Mouse (Mus musculus): Measurements from ENCODE around the gene Fastkd5. TPM values are rescaled to one million over a fixed set of nuclear protein-coding genes. Genes with fewer than 3 reads are reported as not detected.
"Not testable (repeated sequence)": the region's sequence is repeated elsewhere in the genome, so short reads cannot be mapped to it uniquely, and the experiment has no call there.

Gene Fastkd5
- polyA plus RNA-seq, 1 experiment from 2014 or later = 13.1 TPM

- H3K36me3 ChIP-seq = peaks cover 53% of the 10 kb centered on the region
- WGBS = 81% methylated on average over 6 of the region's 6 CpGs
- not testable (repeated sequence) for ATAC-seq (ENCODE audit: low read depth); H3K4me2 ChIP-seq; H3K9ac ChIP-seq; H3K9me3 ChIP-seq; H3K4me3 ChIP-seq; H3K27me3 ChIP-seq; H3K4me1 ChIP-seq (replicated peaks); H3K27ac ChIP-seq (replicated peaks)
These were observed 19.2 kb upstream of the Fastkd5 start for GRCm38 (mm10) chr2:130649028-130649427.

GRCm38 (mm10) chr2:130645198-130645597 lies 15.4 kb upstream of the Fastkd5 start:
- no peak overlapping the region for H3K4me2 ChIP-seq
- H3K9ac ChIP-seq = no peak overlapping the region
- H3K27ac ChIP-seq (replicated peaks) = no peak overlapping the region
- no peak for ATAC-seq (ENCODE audit: low read depth)
- H3K4me3 ChIP-seq = no peak overlapping the region
- peaks cover 19% of the 10 kb centered on the region for H3K4me1 ChIP-seq (replicated peaks)
- H3K36me3 ChIP-seq = peaks cover 16% of the 10 kb centered on the region
- 82% methylated on average over 4 of the region's 4 CpGs for whole genome bisulfite sequencing
- peaks cover 10% of the 10 kb centered on the region for H3K27me3 ChIP-seq
- no peaks in the 10 kb centered on the region for H3K9me3 ChIP-seq

GRCm38 (mm10) chr2:130642684-130643369 lies 13.0 kb upstream of the Fastkd5 start, which contains the start of gene Lzts3:
Lzts3 (minus strand) TSS chr2:130642803.
- peak within 1 kb of the TSS; percentile 90 for H3K4me2 ChIP-seq
- WGBS = 6% methylated on average over 27 of the region's 40 CpGs
- H3K9ac ChIP-seq = peak within 1 kb of the TSS; percentile 88
- H3K27ac ChIP-seq (replicated peaks) = peak within 1 kb of the TSS; percentile 84
- peaks cover 19% of the 10 kb centered on the region for H3K4me1 ChIP-seq (replicated peaks)
- peak within 1 kb of the TSS; percentile 77 for H3K4me3 ChIP-seq
- peaks cover 6% of the 10 kb centered on the region; the same call in 1 of the 2 replicates for H3K36me3 ChIP-seq
- peaks cover 28% of the 10 kb centered on the region for H3K27me3 ChIP-seq
- no peaks in the 10 kb centered on the region for H3K9me3 ChIP-seq
- ATAC-seq (ENCODE audit: low read depth) = peak; percentile 95

- Histone ChIP-seq H3K9me3 (no peaks in the 10 kb centered on the region), H3K4me3 (peak overlapping the region; percentile 77), H3K9ac (peak overlapping the region; percentile 88), H3K27ac (replicated peaks) (peak overlapping the region; percentile 84), H3K4me1 (replicated peaks) (peaks cover 19% of the 10 kb centered on the region), H3K27me3 (peaks cover 34% of the 10 kb centered on the region), H3K4me2 (peak overlapping the region; percentile 90), H3K36me3 (peaks cover 6% of the 10 kb centered on the region; the same call in 1 of the 2 replicates)
- 0% methylated on average over 19 of the region's 27 CpGs for WGBS
- ATAC-seq (ENCODE audit: low read depth) = peak; percentile 86
These were observed 12.4 kb upstream of the Fastkd5 start for GRCm38 (mm10) chr2:130642197-130642660.

- ATAC-seq (ENCODE audit: low read depth) = no peak
- WGBS = 62% methylated on average over 6 of the region's 6 CpGs
- Histone ChIP-seq H3K27me3 (peaks cover 42% of the 10 kb centered on the region), H3K9me3 (no peaks in the 10 kb centered on the region), H3K4me2 (peak overlapping the region; percentile 90), H3K9ac (peak overlapping the region; percentile 88), H3K36me3 (0 out of 2 replicates have a peak, but pooled peaks cover 4% of the 10 kb centered on the region), H3K4me1 (replicated peaks) (peaks cover 19% of the 10 kb centered on the region), H3K4me3 (peak overlapping the region; percentile 77), H3K27ac (replicated peaks) (no peak overlapping the region)
These were observed 11.7 kb upstream of the Fastkd5 start for GRCm38 (mm10) chr2:130641351-130642025.

GRCm38 (mm10) chr2:130639276-130639675 lies 9.4 kb upstream of the Fastkd5 start:
- no peak for ATAC-seq (ENCODE audit: low read depth)
- Histone ChIP-seq H3K4me1 (replicated peaks) (peaks cover 38% of the 10 kb centered on the region), H3K9me3 (no peaks in the 10 kb centered on the region), H3K4me3 (no peak overlapping the region), H3K27me3 (peaks cover 64% of the 10 kb centered on the region), H3K4me2 (no peak overlapping the region), H3K9ac (no peak overlapping the region), H3K27ac (replicated peaks) (no peak overlapping the region), H3K36me3 (peaks cover 19% of the 10 kb centered on the region)
- 73% methylated on average over 6 of the region's 6 CpGs for WGBS

DNA sequence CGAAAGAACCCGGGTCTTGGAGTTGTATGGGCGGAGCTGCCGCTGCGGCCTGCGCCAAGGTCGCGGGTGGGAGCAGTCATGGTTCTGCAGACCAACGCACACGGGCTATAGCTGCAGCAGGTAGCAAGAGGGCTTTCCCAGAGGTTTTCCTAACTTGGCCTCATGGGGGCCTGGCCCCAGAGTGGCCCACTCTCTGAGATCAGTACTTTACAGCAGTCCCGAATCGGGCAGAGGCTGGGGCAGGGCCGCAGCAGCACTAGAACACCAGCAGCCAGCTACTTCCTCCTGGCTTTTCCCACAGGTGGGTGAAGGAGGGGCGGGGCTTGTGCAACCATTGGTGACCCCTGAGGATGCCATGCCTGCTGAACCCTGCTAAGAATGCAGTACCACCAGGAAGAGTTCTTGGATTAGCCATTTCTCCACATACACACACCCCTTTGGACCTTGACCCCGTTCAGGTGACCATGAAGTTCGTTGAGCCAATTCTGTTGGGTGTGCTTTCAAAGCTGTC lies 8.3 kb upstream of the Fastkd5 start:
- Histone ChIP-seq H3K4me1 (replicated peaks) (peaks cover 40% of the 10 kb centered on the region), H3K27ac (replicated peaks) (no peak overlapping the region), H3K4me2 (no peak overlapping the region), H3K27me3 (peaks cover 73% of the 10 kb centered on the region), H3K36me3 (peaks cover 20% of the 10 kb centered on the region), H3K4me3 (no peak overlapping the region), H3K9ac (no peak overlapping the region), H3K9me3 (no peaks in the 10 kb centered on the region)
- no peak for ATAC-seq (ENCODE audit: low read depth)
- 29% methylated on average over 16 of the region's 16 CpGs for WGBS

GRCm38 (mm10) chr2:130635847-130636246 lies 6.0 kb upstream of the Fastkd5 start:
- H3K36me3 ChIP-seq = peaks cover 20% of the 10 kb centered on the region
- H3K27me3 ChIP-seq = peaks cover 68% of the 10 kb centered on the region
- no peak overlapping the region for H3K27ac ChIP-seq (replicated peaks)
- no peak for ATAC-seq (ENCODE audit: low read depth)
- 12% methylated on average over 21 of the region's 21 CpGs for WGBS
- peaks cover 23% of the 10 kb centered on the region for H3K4me1 ChIP-seq (replicated peaks)
- H3K4me3 ChIP-seq = no peak overlapping the region
- no peak overlapping the region for H3K9ac ChIP-seq
- H3K4me2 ChIP-seq = peak overlapping the region; percentile 58; the same call in 1 of the 2 replicates
- no peaks in the 10 kb centered on the region for H3K9me3 ChIP-seq

DNA sequence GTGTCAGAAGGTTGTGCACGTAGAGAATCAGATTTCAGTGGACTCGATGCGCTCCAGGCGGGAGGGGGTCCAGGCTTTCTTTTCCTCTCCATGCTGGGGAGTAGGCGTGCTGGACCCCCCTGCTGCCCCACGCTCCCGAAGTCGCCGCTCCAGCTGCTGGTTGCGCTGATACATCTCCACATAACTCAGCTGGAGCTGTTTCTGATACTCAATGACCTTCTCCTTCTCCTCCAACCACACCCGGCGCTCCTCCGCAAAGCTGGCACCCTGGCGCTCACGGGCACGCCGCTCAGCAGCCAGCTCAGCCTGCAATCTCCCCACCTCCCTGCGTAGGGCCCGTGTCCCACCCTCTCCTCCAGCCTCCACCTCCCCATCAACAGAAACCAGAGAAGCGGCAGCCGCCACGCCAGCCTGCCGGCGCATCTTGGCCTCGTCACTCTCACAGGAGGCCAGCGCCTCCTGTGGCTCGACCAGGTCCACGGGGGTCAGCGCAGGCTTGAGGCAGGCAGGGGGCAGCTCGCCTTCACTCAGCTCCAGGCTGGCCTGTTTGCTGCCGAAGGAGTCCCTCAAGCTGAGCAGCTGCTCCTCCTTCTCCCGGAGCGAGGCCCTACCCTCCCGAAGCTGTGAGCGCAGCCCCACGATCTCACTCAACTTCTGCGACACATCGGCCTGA lies 5.0 kb upstream of the Fastkd5 start:
- Histone ChIP-seq H3K4me2 (peak overlapping the region; percentile 58), H3K9ac (peak overlapping the region; percentile 66), H3K4me1 (replicated peaks) (peaks cover 26% of the 10 kb centered on the region), H3K27ac (replicated peaks) (no peak overlapping the region), H3K4me3 (peak overlapping the region; percentile 31), H3K27me3 (peaks cover 65% of the 10 kb centered on the region), H3K36me3 (peaks cover 20% of the 10 kb centered on the region), H3K9me3 (no peaks in the 10 kb centered on the region)
- ATAC-seq (ENCODE audit: low read depth) = peak; percentile 6; the same call in 1 of the 2 replicates
- 1% methylated on average over 38 of the region's 38 CpGs for WGBS

DNA sequence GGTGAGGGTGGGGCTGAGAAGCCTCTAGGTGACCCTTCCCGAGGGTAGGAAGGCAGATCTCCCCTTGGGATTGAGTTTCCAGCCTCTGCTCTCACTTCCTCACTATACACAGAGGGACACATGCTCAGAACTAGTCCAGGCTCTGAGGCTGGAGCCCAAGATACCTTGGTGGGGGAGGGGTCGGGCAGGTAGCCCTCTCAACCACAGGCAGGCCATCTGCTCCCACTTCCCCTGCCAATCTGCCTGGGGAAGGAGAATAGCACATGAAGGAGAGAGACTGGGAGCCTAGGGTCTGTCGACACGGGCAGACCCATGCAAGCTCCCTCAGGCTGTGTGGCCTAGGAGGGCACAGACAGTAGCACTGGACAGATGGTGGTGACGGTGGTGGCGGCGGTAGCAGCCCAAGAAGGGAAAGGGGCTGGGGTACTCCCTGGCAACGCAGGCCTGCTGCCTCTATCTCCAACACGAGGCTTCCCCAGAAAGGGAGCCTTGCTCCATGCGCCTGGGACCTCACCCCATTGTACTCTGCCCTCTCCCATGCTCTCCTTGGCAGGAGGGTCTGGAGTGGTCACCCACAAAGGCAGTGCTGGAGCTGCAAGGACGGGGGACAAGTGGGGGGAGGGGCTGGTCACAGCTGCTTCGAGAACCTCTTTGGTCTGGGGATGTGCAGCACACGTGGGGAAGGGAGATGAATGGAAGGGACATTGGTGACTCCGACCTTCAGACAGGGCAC lies 4.3 kb upstream of the Fastkd5 start:
- ATAC-seq (ENCODE audit: low read depth) = no peak
- peak overlapping the region; percentile 66; the same call in 1 of the 2 replicates for H3K9ac ChIP-seq
- H3K27ac ChIP-seq (replicated peaks) = no peak overlapping the region
- peak overlapping the region; percentile 58 for H3K4me2 ChIP-seq
- H3K9me3 ChIP-seq = no peaks in the 10 kb centered on the region
- WGBS = 11% methylated on average over 14 of the region's 14 CpGs
- peaks cover 20% of the 10 kb centered on the region for H3K36me3 ChIP-seq
- H3K4me3 ChIP-seq = peak overlapping the region; percentile 31
- H3K4me1 ChIP-seq (replicated peaks) = peaks cover 28% of the 10 kb centered on the region
- H3K27me3 ChIP-seq = peaks cover 60% of the 10 kb centered on the region

DNA sequence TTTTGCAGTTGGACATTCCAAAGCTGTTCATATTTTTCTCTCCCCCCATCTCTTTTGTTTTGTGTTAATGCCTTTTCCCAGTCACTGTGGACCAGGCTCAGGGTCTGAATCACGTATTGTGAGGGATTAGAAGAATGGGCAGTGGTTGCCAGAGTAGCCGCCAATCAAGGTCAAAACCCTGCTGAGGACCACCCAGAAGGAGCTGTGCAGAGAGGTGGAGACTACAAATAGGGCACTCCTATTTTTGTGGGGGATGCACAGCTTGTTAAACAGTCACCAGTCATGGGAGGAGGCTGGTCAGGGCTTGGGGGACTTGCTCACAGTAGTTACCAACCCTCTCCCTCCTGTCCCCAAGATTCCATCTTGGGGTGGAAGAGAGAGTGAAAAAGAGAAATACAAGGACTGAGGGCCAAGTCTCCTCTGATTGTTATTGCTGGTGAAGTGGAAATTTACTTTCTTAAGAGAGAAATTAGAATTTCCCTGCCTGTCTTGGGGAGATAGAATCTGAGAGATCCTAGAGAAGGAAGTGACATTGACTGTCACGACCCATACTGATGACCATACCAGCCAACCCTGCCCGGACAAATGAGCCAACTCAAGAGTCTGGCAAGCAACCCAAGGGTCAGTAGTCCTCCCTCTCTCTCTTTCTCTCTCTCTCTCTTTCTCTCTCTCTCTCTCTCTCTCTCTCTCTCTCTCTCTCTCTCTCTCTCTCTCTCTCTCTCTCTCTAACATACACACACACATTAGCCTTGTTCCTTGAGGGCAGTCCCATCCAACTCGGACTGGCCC lies 3.3 kb upstream of the Fastkd5 start:
- H3K9ac ChIP-seq = no peak overlapping the region
- ATAC-seq (ENCODE audit: low read depth) = no peak

More for the DNA sequence above, 3.3 kb upstream of the Fastkd5 start:
- Histone ChIP-seq H3K4me2 (no peak overlapping the region), H3K9me3 (no peaks in the 10 kb centered on the region), H3K36me3 (peaks cover 20% of the 10 kb centered on the region), H3K27me3 (peaks cover 49% of the 10 kb centered on the region), H3K4me3 (no peak overlapping the region), H3K27ac (replicated peaks) (no peak overlapping the region), H3K4me1 (replicated peaks) (peaks cover 38% of the 10 kb centered on the region)
- WGBS = 53% methylated on average over 5 of the region's 5 CpGs
